Mouse (Mus musculus) midbrain, postnatal 0 days (tissue): Measurements from ENCODE around the gene Cdkn1a. TPM values are rescaled to one million over a fixed set of nuclear protein-coding genes. Genes with fewer than 3 reads are reported as not detected.
A peak's percentile ranks its signal among the peaks of the same experiment; 100 is the strongest.

Experiments used
- ATAC-seq: fragments of 200-750 bp; cut with Nextera tagmentation; 2 replicates; pipeline ENCODE4 v1.8.0; 2017; ENCODE audit warnings: moderate number of reproducible peaks, mild to moderate bottlenecking, moderate TSS enrichment, moderate library complexity; ENCODE audit not compliant: low FRiP score
- DNase-seq: peaks from one replicate; pipeline ENCODE4 v3.0.0-alpha.2; 2015; ENCODE audit warnings: low spot score
- H3K27ac ChIP-seq: fragments of 300-500 bp; sonication (generic); 2 replicates; pipeline ENCODE4 v1.5.1; 2014; ENCODE audit warnings: low read depth, mild to moderate bottlenecking, low read length, mixed read lengths
- H3K27me3 ChIP-seq: fragments of 300-500 bp; sonication (generic); 2 replicates; pipeline ENCODE4 v1.6.1; 2014; ENCODE audit warnings: low read length, control low read depth, mixed read lengths; ENCODE audit not compliant: insufficient read depth
- H3K36me3 ChIP-seq: fragments of 300-500 bp; sonication (generic); 2 replicates; pipeline ENCODE4 v1.6.1; 2014; ENCODE audit warnings: low read length, control low read depth, mixed read lengths; ENCODE audit not compliant: insufficient read depth
- H3K4me1 ChIP-seq: fragments of 300-500 bp; sonication (generic); 2 replicates; pipeline ENCODE4 v1.6.1; 2014; ENCODE audit warnings: mild to moderate bottlenecking, control low read depth, antibody characterized with exemption, low read length, mixed read lengths; ENCODE audit not compliant: insufficient read depth
- H3K4me2 ChIP-seq: fragments of 300-500 bp; sonication (generic); 2 replicates; pipeline ENCODE4 v1.6.1; 2014; ENCODE audit warnings: low read depth, mild to moderate bottlenecking, low read length, mixed read lengths; ENCODE audit not compliant: poor library complexity, severe bottlenecking
- H3K4me3 ChIP-seq: fragments of 300-500 bp; sonication (generic); 2 replicates; pipeline ENCODE4 v1.5.1; 2014; ENCODE audit warnings: low read depth, mild to moderate bottlenecking, low read length, moderate library complexity
- H3K9ac ChIP-seq: fragments of 300-500 bp; sonication (generic); replicated peaks from 2 replicates; pipeline ENCODE4 v1.6.1; 2014; ENCODE audit warnings: mild to moderate bottlenecking, low read length, moderate library complexity, mixed read lengths; ENCODE audit not compliant: poor library complexity, severe bottlenecking
- H3K9me3 ChIP-seq: fragments of 300-500 bp; sonication (generic); 2 replicates; pipeline ENCODE4 v1.6.1; 2016; ENCODE audit warnings: low read length, control low read depth
- CTCF ChIP-seq: IDR thresholded peaks from 2 replicates; pipeline ENCODE4 v1.5.1; 2016; ENCODE audit warnings: antibody characterized with exemption, mild to moderate bottlenecking
- WGBS: fragments of 180-500 bp; shearing (Covaris S2); extraction: QIAGEN DNeasy Blood & Tissue Kit; methylation state at CpG from one replicate; pipeline ENCODE4 v1.1.7; 2014; 5-methylcytosine and 5-hydroxymethylcytosine counted together
- polyA plus RNA-seq: library from polyadenylated mRNA; unstranded; fragments of >200 nt; fragmentation: Nextera tagmentation; extraction: Ambion mirVana; gene quantifications from 2 replicates; pipeline ENCODE4 v1.2.1, GENCODE M21; 2015
- total RNA-seq: library from RNA; depleted of rRNA; stranded (reverse); fragments of >200 nt; gene quantifications from 2 replicates; pipeline ENCODE4 v1.2.3, GENCODE M21; 2014

The Cdkn1a gene
- total and polyA plus RNA-seq, 2 experiments from 2014 or later, result 57.7 to 220 TPM

DNA sequence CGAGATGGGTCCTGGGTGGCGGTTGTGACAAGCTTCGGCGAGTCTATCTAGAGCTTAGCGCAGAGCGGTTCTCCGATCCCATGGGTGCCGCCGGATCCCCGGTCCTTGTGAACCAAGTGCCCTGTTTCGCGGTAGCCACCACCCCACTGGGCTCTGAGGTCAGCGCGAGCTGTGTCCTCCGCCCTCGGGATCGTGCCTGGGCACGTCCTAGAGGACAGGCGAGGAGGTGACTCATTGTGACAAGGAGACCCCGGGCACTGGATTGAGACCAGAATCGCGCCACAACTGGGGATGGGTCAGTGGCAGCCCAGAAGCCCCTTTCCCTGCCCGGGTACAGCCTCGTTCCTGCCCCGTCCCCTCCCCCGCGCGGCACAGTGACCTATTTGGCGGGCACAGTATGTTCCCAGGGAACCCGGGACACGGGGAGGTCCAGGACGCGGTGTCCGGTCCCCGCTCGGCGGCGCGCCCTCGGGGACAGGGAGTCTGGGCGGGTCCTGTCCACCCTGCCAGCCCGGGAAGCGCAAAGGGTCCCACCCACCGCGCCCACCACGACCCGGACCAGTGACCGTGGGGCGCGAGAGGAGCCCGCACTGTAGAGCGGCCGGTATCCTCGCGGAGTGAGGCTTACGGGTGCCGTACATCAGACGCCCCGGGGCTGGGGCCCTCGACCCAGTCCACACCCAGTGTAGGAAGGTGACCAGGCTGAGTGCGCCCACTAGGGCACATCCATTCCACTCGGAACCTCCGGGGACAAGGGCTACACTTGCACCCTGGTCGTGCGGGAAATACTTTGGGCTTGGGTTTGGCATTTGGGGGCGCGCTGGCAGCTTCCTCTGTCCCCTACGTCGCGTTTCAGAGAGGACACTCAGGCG is 3.8 kb downstream of the Cdkn1a start:
- peak; percentile 24; the same call in 1 of the 2 replicates for TF ChIP-seq CTCF
- peaks cover 12% of the 10 kb centered on the region for H3K36me3 ChIP-seq
- DNase-seq, result peak; percentile 28
- H3K4me3 ChIP-seq, result peak overlapping the region; percentile 71
- no peaks in the 10 kb centered on the region for H3K9me3 ChIP-seq
- no peaks in the 10 kb centered on the region for H3K4me1 ChIP-seq
- peak overlapping the region; percentile 81 for H3K9ac ChIP-seq
- peak; percentile 59 for ATAC-seq
- no peaks in the 10 kb centered on the region for H3K27me3 ChIP-seq
- WGBS, result under 1% methylated on average over 69 of the region's 71 CpGs
- H3K4me2 ChIP-seq, result peak overlapping the region; percentile 84
- peak overlapping the region; percentile 81 for H3K27ac ChIP-seq

GRCm38 (mm10) chr17:29095201-29095733 is 4.5 kb downstream of the Cdkn1a start:
- Histone ChIP-seq H3K4me3 (peak overlapping the region; percentile 71), H3K27ac (peak overlapping the region; percentile 81), H3K4me2 (peak overlapping the region; percentile 84), H3K9me3 (no peaks in the 10 kb centered on the region), H3K27me3 (no peaks in the 10 kb centered on the region), H3K36me3 (peaks cover 19% of the 10 kb centered on the region), H3K4me1 (no peaks in the 10 kb centered on the region), H3K9ac (peak overlapping the region; percentile 81)
- under 1% methylated on average over 44 of the region's 44 CpGs for WGBS
- peak; percentile 100 for TF ChIP-seq CTCF
- DNase-seq (peak; percentile 97), ATAC-seq (peak; percentile 89)

DNA sequence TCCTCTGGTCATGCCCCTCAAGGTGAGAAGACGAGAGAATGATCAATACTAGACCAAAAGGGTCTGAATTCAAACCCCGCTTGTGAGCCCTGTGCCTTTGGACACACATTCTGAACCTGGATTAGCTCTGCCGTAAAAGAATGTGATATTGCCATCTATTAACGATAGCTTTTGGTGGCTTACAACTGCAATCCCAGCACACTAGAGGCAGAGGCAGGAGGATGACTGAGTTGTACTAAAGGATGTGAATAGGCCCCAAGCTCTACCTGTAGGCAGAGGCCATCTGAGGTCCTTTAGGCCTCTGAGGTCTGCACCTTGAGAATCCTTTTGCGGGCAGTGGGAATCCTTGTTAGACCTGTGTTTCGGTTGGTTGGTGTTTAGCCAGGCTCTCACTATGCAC is 5.5 kb downstream of the Cdkn1a start:
- TF ChIP-seq CTCF, result no peak
- no peak overlapping the region for H3K27ac ChIP-seq
- H3K9ac ChIP-seq, result no peak overlapping the region
- H3K36me3 ChIP-seq, result peaks cover 23% of the 10 kb centered on the region
- no peaks in the 10 kb centered on the region for H3K27me3 ChIP-seq
- H3K4me3 ChIP-seq, result no peak overlapping the region
- H3K9me3 ChIP-seq, result no peaks in the 10 kb centered on the region
- DNase-seq, result no peak
- 90% methylated on average over 6 of the region's 6 CpGs for WGBS
- H3K4me1 ChIP-seq, result no peaks in the 10 kb centered on the region
- no peak overlapping the region for H3K4me2 ChIP-seq
- no peak for ATAC-seq

GRCm38 (mm10) chr17:29096851-29097561 is 6.2 kb downstream of the Cdkn1a start:
- peaks cover 23% of the 10 kb centered on the region for H3K36me3 ChIP-seq
- no peak overlapping the region for H3K4me2 ChIP-seq
- TF ChIP-seq CTCF, result no peak
- no peak overlapping the region for H3K4me3 ChIP-seq
- H3K9ac ChIP-seq, result no peak overlapping the region
- H3K4me1 ChIP-seq, result no peaks in the 10 kb centered on the region
- DNase-seq, result no peak
- H3K9me3 ChIP-seq, result no peaks in the 10 kb centered on the region
- 67% methylated on average over 7 of the region's 7 CpGs for WGBS
- no peak overlapping the region for H3K27ac ChIP-seq
- H3K27me3 ChIP-seq, result no peaks in the 10 kb centered on the region
- no peak for ATAC-seq

DNA sequence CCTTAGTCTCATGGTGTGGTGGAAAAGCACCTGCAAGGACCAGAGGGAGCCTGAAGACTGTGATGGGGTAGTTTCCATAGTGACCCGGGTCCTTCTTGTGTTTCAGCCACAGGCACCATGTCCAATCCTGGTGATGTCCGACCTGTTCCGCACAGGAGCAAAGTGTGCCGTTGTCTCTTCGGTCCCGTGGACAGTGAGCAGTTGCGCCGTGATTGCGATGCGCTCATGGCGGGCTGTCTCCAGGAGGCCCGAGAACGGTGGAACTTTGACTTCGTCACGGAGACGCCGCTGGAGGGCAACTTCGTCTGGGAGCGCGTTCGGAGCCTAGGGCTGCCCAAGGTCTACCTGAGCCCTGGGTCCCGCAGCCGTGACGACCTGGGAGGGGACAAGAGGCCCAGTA is 7.5 kb downstream of the Cdkn1a start:
- ATAC-seq, result no peak

More for the DNA sequence above, 7.5 kb downstream of the Cdkn1a start:
- H3K9me3 ChIP-seq, result no peaks in the 10 kb centered on the region
- 95% methylated on average over 24 of the region's 24 CpGs for WGBS
- TF ChIP-seq CTCF, result no peak
- no peak overlapping the region for H3K4me2 ChIP-seq
- no peak overlapping the region for H3K9ac ChIP-seq
- no peak overlapping the region for H3K4me3 ChIP-seq
- H3K4me1 ChIP-seq, result no peaks in the 10 kb centered on the region
- no peak for DNase-seq
- no peaks in the 10 kb centered on the region for H3K27me3 ChIP-seq
- H3K27ac ChIP-seq, result no peak overlapping the region
- H3K36me3 ChIP-seq, result peaks cover 23% of the 10 kb centered on the region
